Mouse (Mus musculus): ENCODE measurements at regions not wholly inside any gene's neighbourhood (a gene's known extent, or its start where the extent isn't known, plus 50 kb on each side); places are given as distances from the start of the nearest gene placed in this dataset.

DNA sequence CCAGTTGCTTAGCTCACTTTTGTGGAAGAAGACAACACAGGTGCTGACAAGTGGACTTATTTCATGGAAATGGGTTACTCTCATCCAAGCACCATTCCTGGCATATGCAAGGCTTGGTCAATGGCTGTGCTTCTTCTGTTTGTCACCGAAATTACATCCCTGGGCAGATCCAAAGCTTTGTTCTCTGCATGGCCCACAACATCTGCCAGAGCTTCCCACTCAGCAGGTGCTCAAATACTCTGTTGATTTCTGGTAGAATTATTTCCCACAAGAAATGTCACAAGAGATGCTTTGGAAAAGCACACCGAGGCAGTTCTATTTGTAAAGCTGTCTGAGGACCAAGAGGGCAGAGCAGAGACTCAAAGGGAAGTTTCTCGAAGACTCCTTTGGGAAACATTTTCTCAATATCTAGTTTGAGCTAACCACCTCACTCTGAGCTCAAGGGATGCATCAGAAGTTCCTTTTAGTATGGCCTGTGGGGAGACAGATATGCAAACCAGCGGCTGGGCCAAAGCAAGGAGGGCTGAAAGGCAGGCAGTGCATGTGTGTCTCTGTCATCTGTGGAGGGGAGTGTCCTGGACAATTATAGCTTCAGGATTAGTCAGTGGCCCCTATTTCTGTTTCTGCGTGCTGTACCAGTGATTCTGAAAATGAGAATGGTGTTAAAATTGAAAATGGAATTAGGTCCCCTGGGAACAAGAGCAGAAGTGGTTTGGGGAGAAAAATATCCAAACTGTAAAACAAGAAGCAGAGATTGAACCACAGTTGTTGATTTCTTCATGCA lies 69.5 kb upstream of the Clnk start:
- Histone ChIP-seq H3K4me1 (no peaks in the 10 kb centered on the region), H3K27ac (replicated peaks) (no peak overlapping the region), H3K27me3 (ENCODE audit: low read depth, poor library complexity, severe bottlenecking) (no peaks in the 10 kb centered on the region), H3K9me3 (replicated peaks) (no peaks in the 10 kb centered on the region), H3K36me3 (no peaks in the 10 kb centered on the region), H3K4me3 (no peak overlapping the region)
- DNase-seq (ENCODE audit: low spot score), result no peak
- 82% methylated on average over 5 of the region's 5 CpGs for whole genome bisulfite sequencing

DNA sequence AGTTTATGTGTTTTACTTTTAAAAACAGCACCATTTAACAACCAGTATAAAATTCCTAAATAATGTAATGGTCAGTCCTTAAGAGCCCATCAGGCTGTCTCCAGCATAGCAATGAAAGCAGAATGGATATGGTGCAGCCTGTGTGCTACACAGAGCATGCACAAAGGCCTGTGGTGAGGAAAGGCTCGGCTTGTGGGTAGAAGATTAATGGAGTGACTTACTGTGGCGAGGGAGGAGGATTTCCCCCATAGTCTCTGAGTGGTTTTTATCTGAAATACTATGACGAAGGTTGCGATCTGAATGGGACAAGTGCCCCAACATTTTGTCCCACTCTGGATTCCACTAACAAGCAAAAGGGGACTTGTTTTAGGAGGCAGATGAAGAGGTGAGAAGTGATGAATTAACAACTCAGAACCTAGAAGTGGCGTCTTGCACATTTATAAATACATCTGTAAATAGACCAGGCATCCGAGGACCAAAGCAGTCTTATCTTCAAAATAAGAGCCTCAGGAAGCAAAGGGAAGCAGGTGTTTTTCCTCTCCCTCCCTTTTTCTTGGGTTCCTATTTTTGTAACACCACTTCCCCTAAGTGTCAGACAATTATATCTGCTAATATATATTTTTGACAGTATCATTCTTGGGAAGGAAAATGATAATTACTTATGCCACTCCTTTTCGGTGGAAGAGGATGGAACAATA lies 55.9 kb upstream of the Clnk start:
- no peaks in the 10 kb centered on the region for H3K4me1 ChIP-seq
- no peak for DNase-seq (ENCODE audit: low spot score)
- H3K27me3 ChIP-seq (ENCODE audit: low read depth, poor library complexity, severe bottlenecking), result no peaks in the 10 kb centered on the region
- no peak overlapping the region for H3K27ac ChIP-seq (replicated peaks)
- no peaks in the 10 kb centered on the region for H3K36me3 ChIP-seq
- no peaks in the 10 kb centered on the region for H3K9me3 ChIP-seq (replicated peaks)
- H3K4me3 ChIP-seq, result no peak overlapping the region
- 80% methylated on average over 7 of the region's 7 CpGs for WGBS

DNA sequence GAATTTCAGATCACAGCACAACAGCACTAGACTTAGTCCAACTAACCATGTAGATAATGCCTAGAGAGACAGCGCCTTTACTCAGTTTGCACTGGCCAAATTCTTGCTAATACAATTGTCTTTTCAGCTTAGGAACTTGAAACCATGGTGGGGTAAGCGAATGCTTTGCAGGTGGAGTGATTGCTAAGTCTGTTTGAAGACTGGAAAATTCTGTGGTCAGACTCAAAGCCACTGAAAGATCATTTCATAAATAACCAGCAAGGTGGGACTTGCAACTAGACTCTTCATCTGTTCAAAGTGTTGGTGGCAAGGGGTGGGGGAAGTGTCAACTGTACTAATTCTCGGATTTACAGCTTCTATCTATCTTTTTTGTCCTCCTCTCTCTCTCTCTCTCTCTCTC lies 50.4 kb upstream of the Clnk start:
- Histone ChIP-seq H3K27me3 (ENCODE audit: low read depth, poor library complexity, severe bottlenecking) (no peaks in the 10 kb centered on the region), H3K4me1 (no peaks in the 10 kb centered on the region), H3K9me3 (replicated peaks) (no peaks in the 10 kb centered on the region), H3K4me3 (no peak overlapping the region), H3K27ac (replicated peaks) (no peak overlapping the region), H3K36me3 (no peaks in the 10 kb centered on the region)
- 91% methylated on average over 3 of the region's 3 CpGs for WGBS
- no peak for DNase-seq (ENCODE audit: low spot score)
